Mouse (Mus musculus): ENCODE data around the gene Pkn1.

Pkn1 gene

GRCm38 (mm10) chr8:83698661-83699453, at the start of gene Pkn1:
Pkn1 (minus strand) TSS chr8:83699179.
- peak; percentile 78 for DNase-seq (ENCODE audit: low spot score)

DNA sequence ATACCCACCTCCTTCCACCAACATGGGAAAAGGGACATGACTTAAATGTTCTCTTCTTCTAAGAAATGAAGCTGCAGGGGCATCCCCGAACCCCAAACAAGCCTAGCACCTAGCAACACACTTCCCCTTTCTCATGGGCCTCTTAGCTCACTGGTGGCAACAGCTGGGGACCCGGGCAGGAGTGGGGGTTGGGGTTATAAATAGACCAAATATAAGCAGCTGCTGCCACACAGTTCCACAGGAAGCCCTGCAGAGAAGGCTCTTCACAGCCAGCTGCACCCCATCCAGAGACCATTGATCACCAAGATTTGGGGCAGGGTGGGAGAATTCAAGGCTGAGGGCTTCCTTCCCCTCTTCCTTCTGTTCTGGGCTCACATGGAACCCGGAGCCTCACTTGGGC, 49.7 kb upstream of the Pkn1 start:
- peak; percentile 89 for DNase-seq (ENCODE audit: low spot score)

DNA sequence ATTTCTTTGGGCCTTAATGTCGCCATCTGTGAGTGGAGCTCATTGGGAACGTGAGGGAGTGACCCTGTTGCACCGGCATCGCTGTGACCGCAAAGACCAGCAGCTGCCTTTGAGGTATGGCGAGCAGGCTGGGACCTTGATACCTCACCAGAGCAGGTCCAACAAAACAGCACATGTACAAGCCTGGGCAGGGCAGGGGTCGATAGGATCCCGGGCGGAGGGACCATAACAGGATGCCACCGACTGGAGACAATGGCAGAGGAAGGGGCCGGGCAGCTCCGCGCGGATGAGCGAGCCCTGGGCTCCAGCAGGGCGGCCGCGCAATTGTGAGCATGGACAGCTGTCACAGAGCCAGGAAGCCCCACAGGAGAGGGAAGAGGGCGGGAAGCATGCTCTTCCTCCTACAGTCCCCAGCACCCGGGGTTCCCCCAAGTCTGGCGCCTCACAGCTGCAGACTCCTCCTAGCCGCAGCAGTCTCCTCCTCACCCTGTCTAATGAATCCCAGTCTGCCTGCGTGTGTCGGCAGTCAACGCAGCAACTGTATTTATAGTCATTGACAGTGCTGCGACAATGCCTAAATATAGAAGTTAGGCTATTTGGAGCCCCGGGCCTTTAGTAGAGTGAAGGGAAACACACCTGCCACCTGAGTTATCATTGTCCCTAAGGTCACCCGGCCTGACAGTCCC, 48.8 kb upstream of the Pkn1 start:
- peak; percentile 91 for DNase-seq (ENCODE audit: low spot score)

- no peak for DNase-seq (ENCODE audit: low spot score)
Measured at GRCm38 (mm10) chr8:83744070-83744469, 45.1 kb upstream of the Pkn1 start.

GRCm38 (mm10) chr8:83742968-83743367, 44.0 kb upstream of the Pkn1 start:
- no peak for DNase-seq (ENCODE audit: low spot score)

DNA sequence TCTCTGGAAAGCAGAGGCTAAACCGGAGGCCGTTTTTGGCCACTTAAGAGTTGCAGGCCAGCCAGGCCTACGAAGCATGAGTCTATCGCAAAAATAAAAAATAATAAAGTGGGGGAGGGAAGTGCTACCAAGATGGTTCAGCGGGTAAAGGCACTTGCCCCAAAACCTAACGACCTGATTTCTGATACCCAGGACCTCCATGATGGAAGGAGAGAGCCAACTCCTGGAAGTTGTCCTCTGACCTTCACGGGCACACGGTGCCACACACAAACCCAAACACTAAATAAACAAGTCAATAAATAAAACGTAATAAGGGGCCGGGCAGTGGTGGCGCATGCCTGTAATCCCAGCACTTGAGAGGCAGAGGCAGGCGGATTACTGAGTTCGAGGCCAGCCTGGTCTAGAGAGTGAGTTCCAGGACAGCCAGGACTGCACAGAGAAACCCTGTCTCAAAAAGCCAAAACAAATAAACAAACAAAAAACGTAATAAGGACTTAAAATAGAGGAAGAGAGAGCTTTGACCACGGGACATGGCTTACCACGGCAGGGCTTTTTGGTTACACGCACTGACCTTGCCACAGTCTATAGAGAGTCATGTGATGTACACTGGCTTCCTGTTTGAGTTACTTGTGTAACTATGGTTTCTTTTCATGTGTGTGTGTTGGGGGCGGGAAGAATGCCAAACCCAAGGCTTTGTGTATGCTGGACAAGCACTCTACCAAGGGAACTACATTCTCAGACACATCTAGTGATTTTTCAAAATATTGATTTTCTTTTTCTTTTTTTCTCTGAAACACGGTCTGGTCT, 43.1 kb upstream of the Pkn1 start:
- peak; percentile 77 for DNase-seq (ENCODE audit: low spot score)

- peak; percentile 91 for DNase-seq (ENCODE audit: low spot score)
Measured at GRCm38 (mm10) chr8:83740976-83741741, 42.2 kb upstream of the Pkn1 start, which contains the start of gene Adgre5. Adgre5 (minus strand) TSS chr8:83741326.

- DNase-seq (ENCODE audit: low spot score): no peak
Measured at GRCm38 (mm10) chr8:83740586-83740975, 41.6 kb upstream of the Pkn1 start.

- DNase-seq (ENCODE audit: low spot score): peak; percentile 76
Measured at GRCm38 (mm10) chr8:83739711-83740468, 40.9 kb upstream of the Pkn1 start.

DNA sequence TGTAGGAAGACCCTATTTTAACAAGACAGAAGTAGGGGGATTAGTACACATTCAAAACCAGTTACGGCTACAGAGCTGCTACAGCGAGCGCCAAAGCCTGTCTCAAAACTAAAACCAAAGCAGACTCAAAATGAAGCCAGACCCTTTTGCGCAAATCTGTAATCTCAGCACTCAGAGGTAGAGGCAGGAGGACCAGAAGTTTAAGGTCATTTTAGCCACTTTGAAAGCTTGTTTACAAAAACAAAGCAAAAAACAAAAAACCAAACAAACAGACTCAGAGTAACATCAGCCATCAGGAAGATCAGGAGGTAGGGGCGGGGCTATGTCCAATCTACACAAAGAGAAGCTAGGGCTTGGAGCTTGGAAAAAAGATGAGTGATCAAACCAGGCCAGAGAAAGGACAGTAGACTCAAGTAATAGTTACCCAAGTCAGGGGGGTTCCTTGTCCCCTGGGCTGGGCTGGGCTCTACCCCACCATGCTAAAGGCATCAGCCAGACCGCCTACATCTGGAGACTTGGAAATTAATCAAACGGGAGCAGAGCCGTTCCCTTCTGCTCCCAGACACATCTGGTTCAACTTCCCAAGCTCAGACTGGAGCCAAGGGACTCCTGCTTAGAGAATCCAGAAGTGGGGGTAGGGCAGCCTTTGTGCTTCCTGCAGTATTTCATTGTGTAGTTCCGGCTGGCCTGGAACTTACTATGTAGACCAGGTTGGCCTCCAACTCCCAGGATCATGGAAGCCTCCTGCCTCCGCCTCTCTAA, 40.2 kb upstream of the Pkn1 start:
- DNase-seq (ENCODE audit: low spot score): peak; percentile 36

GRCm38 (mm10) chr8:83737852-83738562, 39.0 kb upstream of the Pkn1 start:
- DNase-seq (ENCODE audit: low spot score): peak; percentile 71

GRCm38 (mm10) chr8:83737346-83737745, 38.4 kb upstream of the Pkn1 start:
- no peak for DNase-seq (ENCODE audit: low spot score)

DNA sequence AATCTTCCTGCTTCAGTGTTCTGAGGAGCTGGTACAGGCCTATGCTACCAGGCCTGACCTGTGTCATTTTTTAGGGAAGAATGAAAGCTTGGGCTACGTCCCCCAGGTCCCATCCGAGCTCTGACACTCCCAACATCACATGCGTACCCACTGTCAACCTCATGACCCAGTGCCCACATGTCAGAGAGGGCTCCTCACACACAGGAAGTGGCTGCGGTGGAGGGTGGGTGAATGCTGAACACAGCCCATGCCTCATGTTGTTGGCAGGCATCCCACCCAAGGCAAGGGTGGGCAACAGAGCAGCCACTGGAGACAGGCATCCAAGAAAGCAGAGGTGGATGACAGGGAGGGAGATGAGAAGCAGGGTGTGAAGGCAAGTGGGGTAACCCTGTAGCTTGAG, 37.7 kb upstream of the Pkn1 start:
- DNase-seq (ENCODE audit: low spot score): peak; percentile 52

- no peak for DNase-seq (ENCODE audit: low spot score)
Measured at GRCm38 (mm10) chr8:83732919-83733318, 33.9 kb upstream of the Pkn1 start.

DNA sequence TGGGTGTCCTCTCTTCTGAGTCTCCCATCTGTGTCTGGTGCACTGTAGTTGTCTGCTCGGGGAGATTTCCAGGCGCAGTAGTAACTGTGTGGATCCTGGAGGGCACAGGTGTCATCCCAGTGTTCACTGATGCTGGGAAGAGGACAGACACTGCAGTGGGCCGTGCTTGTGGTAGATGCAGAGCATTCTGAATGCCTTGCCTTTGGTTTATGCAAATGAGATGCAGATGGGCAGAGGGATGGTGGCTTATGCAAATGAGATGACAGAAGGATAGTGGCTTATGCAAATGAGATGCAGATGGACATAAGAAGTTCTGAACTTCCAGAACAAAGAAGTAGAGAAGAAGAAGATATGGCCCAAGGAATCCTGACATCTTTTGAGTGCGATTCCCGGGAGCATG, 32.9 kb upstream of the Pkn1 start:
- no peak for DNase-seq (ENCODE audit: low spot score)

DNA sequence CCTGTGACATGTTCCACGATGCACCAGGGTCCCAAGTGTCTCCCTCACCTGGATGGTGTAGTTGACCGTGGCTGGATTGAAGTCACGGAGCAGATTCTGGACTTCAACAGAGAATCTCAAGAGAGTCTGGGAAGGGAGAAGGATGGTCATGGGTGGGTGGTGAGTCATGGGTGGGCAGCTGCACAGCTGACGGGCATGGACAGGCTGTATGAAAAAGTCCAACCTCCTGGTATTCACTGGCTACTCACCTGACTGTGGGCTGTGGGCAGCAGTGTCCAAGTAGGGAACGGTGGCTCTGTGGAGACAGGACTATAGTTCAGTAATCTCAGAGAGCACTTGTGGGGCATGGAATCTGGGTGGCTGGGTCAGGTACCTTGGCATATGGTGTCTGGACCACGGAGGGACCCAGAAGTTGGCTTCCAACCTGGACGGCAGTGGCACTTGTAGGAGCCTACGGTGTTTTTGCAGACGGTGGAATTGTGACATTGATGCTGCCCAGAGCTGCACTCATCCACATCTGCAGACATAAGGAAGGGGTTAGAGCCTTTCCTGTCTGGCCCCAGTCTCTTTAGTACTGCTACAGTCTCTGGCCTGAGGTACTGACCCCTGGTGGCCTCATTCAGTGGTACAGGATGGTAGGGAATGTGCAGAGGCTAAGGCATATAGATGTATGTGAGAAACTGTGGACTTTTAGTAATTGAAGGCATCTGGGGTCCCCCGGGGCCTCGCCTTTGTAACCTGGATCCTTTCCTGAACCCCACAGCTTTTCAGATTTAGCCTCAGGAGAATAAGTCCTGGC, 30.2 kb upstream of the Pkn1 start:
- DNase-seq (ENCODE audit: low spot score): no peak

DNA sequence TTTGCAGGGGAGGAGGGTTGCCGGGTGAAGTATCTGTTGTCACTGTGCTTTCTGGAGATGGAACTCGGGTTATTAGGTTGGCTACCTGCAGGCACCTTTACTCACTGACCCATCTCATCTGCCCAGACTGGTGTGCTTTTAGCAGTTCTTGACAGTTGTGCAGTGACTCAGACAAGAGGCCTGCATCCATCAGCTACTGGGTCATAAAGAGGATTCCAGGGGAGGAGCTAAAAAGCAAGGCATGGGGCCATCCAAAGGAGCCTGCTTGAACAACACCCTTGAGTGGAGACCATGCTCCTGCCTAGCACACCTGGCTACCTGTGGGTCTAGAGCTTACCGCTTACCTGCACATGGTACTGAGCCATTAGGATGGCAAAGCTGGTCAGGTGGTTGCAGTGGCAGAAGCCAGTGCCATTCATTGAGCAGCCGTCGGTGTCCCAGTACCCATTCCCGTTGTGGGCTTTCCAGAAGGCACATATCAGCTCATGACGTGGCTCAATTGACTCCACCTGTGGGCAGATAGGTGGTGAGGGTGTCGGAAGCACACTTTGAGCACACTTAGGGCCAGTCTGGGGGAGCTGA, 26.6 kb upstream of the Pkn1 start:
- no peak for DNase-seq (ENCODE audit: low spot score)

GRCm38 (mm10) chr8:83724697-83725482, 25.9 kb upstream of the Pkn1 start:
- DNase-seq (ENCODE audit: low spot score): peak; percentile 87

All from lung, postnatal 25 days (tissue).